Mouse (Mus musculus): Measurements from ENCODE around the gene Wsb2. TPM values are rescaled to one million over a fixed set of nuclear protein-coding genes. Genes with fewer than 3 reads are reported as not detected.

The Wsb2 gene
- polyA plus RNA-seq, 1 experiment, result 205 TPM

DNA sequence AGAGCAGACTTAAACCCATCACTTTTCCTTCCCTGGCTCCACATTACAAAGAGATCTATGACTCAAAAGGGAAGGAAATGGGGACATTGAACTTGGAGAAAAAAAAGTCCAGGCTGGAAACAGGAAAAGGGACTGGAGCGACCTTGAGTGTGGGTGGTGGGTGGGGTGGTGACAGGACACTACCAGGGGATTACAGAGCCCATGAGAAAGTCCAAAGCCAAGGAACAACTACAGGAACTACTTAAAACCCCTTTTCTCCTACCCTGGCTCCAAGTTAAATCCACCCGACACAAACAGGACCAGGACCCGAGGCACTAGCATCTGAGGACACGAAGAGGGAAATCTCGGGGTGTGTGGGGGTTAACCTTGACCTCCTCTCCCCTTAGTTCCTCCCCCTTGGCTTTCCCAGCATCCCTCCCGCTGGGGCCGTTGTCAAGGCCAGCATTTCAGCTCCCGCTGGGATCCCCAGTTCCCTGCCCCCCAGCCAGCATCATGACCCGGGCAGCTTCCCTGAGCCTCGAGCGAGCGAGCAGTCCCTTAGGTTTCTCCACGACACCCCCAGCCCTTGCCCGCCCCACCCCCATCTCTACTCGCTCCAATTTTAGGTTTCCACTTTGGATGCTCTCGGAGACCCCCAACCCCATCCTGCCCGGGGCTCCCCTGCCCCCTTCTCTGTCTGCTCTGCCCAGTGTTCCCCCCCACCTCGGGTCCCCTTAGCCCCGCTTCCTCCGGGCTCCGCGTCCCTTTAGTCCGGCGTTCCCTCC lies 557 bp upstream of the Wsb2 start:
- Histone ChIP-seq H3K36me3 (ENCODE audit: control insufficient read depth, insufficient read depth, low read length) (no peaks in the 10 kb centered on the region; the same call in 1 of the 2 replicates), H3K27ac (ENCODE audit: insufficient read depth, low read depth, low read length) (peak overlapping the region; percentile 69), H3K4me3 (ENCODE audit: insufficient read depth, low read depth, low read length) (peak overlapping the region; percentile 99), H3K27me3 (replicated peaks; ENCODE audit: control insufficient read depth, insufficient read depth, low read length) (no peaks in the 10 kb centered on the region), H3K4me1 (ENCODE audit: control insufficient read depth, insufficient read depth, low read length) (peaks cover 30% of the 10 kb centered on the region)
- under 1% methylated on average over 23 of the region's 24 CpGs for WGBS
- TF ChIP-seq CTCF (conservative IDR thresholded peaks at IDR 0.05; ENCODE audit: insufficient read depth, insufficient read length, low read depth, low read length), result no peak
- no peak for TF ChIP-seq POLR2A (IDR thresholded peaks at IDR 0.05; ENCODE audit: low read depth, low read length)
- peak; percentile 59 for DNase-seq

DNA sequence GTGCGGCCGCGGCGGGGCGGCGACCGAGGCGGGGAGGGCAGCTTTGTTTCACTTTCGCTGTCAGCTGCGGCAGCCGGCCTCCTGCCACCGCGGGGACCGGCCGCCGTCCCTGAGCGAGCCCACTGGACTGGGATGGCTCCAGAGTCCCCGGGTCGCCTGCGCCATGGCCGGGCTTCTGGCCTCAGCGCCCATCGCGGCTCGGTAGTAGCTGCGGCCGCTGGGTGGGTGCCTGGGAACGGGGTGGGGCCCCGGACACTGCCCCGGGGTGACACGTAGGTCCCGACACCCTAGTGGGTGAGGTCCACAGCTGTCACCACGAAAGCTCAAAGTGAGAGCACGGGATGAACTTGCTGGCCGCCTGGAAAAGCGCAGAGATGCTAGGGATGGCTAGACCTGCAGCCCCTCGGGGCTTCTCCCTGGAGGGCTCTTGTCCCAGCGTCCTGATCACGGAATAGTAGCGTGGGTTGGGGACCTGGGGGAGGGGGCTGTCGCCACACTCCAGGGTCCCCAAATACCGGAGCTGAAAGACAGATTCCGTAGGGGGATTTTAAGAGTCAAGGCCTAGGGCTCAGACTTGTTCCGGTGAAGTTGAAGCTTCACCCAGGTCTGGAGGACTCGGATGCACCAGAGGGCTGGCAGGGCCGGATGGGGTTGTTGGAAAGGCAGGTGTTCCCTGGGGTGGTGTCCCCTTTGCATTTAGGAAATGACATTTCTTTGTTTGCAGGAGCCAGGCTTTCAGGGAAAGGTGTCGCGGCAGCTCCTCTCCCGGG lies 559 bp downstream of the Wsb2 start:
- H3K4me1 ChIP-seq (ENCODE audit: control insufficient read depth, insufficient read depth, low read length), result peaks cover 41% of the 10 kb centered on the region
- no peaks in the 10 kb centered on the region; the same call in 1 of the 2 replicates for H3K36me3 ChIP-seq (ENCODE audit: control insufficient read depth, insufficient read depth, low read length)
- no peaks in the 10 kb centered on the region for H3K27me3 ChIP-seq (replicated peaks; ENCODE audit: control insufficient read depth, insufficient read depth, low read length)
- DNase-seq, result peak; percentile 43
- H3K27ac ChIP-seq (ENCODE audit: insufficient read depth, low read depth, low read length), result peak overlapping the region; percentile 74
- WGBS, result under 1% methylated on average over 49 of the region's 49 CpGs
- TF ChIP-seq POLR2A (IDR thresholded peaks at IDR 0.05; ENCODE audit: low read depth, low read length) (no peak), CTCF (conservative IDR thresholded peaks at IDR 0.05; ENCODE audit: insufficient read depth, insufficient read length, low read depth, low read length) (no peak)
- peak overlapping the region; percentile 99 for H3K4me3 ChIP-seq (ENCODE audit: insufficient read depth, low read depth, low read length)

DNA sequence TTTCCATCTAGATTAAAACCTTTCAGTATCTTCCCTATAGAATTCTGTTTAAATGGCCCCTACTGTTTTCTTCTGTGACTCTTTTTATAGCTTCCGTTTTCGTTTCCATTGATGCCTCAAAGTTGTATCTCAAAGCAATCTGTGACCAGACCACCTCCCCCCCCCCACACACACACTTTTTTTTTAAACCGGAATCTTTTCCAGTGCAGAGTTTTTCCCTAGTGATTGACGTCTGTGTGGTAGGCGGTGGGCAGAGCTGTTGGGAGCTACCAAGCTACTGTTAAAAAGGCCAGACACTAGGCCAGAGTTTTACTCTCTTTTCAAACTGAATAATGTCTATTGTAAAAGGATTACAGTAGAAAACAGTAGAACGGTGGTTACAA lies 1.1 kb downstream of the Wsb2 start:
- no peak for DNase-seq
- TF ChIP-seq POLR2A (IDR thresholded peaks at IDR 0.05; ENCODE audit: low read depth, low read length), result no peak
- no peak for TF ChIP-seq CTCF (conservative IDR thresholded peaks at IDR 0.05; ENCODE audit: insufficient read depth, insufficient read length, low read depth, low read length)
- Histone ChIP-seq H3K27ac (ENCODE audit: insufficient read depth, low read depth, low read length) (peak overlapping the region; percentile 74), H3K27me3 (replicated peaks; ENCODE audit: control insufficient read depth, insufficient read depth, low read length) (no peaks in the 10 kb centered on the region), H3K36me3 (ENCODE audit: control insufficient read depth, insufficient read depth, low read length) (no peaks in the 10 kb centered on the region; the same call in 1 of the 2 replicates), H3K4me1 (ENCODE audit: control insufficient read depth, insufficient read depth, low read length) (peaks cover 45% of the 10 kb centered on the region), H3K4me3 (ENCODE audit: insufficient read depth, low read depth, low read length) (peak overlapping the region; percentile 99)
- WGBS, result 6% methylated on average over 6 of the region's 6 CpGs

DNA sequence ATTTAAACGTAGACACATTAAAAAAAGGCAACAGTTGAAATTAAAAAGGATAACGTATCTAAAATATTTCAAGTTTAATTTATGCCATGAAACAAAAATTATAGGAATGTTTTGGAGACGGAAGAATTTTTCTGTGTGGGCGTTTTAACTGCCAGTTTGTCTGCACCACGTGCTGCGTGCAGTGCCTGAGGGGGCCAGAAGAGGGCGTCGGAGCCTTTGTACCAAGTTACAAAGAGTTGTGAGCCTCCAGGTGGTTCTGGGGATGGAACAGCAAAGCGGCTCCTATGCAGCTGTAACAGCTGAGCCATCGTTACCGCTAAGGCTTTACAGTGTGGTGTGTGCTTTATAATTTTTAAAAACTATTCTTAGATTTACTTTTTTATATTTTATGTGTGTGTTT lies 1.6 kb downstream of the Wsb2 start:
- Histone ChIP-seq H3K36me3 (ENCODE audit: control insufficient read depth, insufficient read depth, low read length) (no peaks in the 10 kb centered on the region; the same call in 1 of the 2 replicates), H3K4me1 (ENCODE audit: control insufficient read depth, insufficient read depth, low read length) (peaks cover 50% of the 10 kb centered on the region), H3K27me3 (replicated peaks; ENCODE audit: control insufficient read depth, insufficient read depth, low read length) (no peaks in the 10 kb centered on the region), H3K27ac (ENCODE audit: insufficient read depth, low read depth, low read length) (0 out of 2 replicates have a peak overlapping the region, but pooled peaks have one; percentile 89), H3K4me3 (ENCODE audit: insufficient read depth, low read depth, low read length) (no peak overlapping the region)
- peak; percentile 83 for DNase-seq
- peak; percentile 77 for TF ChIP-seq CTCF (conservative IDR thresholded peaks at IDR 0.05; ENCODE audit: insufficient read depth, insufficient read length, low read depth, low read length)
- no peak for TF ChIP-seq POLR2A (IDR thresholded peaks at IDR 0.05; ENCODE audit: low read depth, low read length)
- WGBS, result 36% methylated on average over 11 of the region's 11 CpGs

DNA sequence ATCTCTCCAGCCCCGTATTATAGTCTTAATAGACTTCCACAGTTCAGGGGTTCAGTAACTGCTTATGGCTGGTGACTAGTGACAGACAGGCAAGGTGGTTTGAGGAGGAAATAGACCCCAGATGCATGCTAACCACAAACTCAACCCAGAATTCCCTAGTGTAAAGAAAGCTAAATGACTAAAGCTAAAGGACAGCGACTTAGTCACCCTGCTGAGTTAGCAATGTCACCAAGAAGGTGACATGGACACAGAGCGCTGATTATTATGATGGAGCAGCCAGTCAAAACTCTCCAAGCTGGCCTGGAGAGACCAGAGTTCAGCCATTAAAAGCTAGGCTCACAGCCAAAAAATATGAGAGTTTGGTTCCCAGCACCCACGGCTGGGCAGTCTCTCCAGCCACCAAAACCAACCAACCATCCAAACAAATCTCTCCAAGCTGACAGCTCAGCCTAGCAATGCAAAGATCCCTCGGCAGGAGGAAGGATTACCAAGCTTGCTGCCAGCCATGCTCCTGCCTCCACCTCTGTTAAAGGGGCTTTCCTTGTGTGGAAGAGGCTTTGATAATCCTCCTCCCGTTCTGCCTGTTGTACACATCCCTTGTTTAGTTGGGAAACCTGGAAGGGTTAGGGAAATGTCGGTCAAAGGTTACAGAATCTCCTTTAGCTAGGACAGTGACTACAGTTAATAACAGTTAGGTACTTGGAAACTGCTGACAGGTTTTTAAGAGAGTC lies 2.6 kb downstream of the Wsb2 start:
- TF ChIP-seq CTCF (conservative IDR thresholded peaks at IDR 0.05; ENCODE audit: insufficient read depth, insufficient read length, low read depth, low read length), result no peak
- TF ChIP-seq POLR2A (IDR thresholded peaks at IDR 0.05; ENCODE audit: low read depth, low read length), result no peak
- Histone ChIP-seq H3K27me3 (replicated peaks; ENCODE audit: control insufficient read depth, insufficient read depth, low read length) (no peaks in the 10 kb centered on the region), H3K27ac (ENCODE audit: insufficient read depth, low read depth, low read length) (peak overlapping the region; percentile 89), H3K36me3 (ENCODE audit: control insufficient read depth, insufficient read depth, low read length) (no peaks in the 10 kb centered on the region; the same call in 1 of the 2 replicates), H3K4me3 (ENCODE audit: insufficient read depth, low read depth, low read length) (no peak overlapping the region), H3K4me1 (ENCODE audit: control insufficient read depth, insufficient read depth, low read length) (peaks cover 57% of the 10 kb centered on the region)
- WGBS, result 17% methylated on average over 7 of the region's 7 CpGs
- DNase-seq, result peak; percentile 89

DNA sequence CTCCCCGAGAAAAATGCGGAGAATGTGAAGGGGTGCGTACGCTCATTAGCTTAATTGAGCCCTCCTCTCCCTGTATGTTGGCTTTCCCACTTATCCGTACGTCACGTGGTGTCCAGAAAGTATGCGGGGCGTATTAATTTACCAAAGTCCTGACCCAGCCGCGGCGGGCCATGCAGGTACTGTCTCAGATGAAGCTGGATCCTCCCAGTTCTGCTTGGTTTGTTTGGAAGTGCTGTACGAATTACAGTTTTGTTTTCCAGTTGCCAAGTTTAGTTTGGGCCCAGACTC lies 3.1 kb downstream of the Wsb2 start:
- peaks cover 60% of the 10 kb centered on the region for H3K4me1 ChIP-seq (ENCODE audit: control insufficient read depth, insufficient read depth, low read length)
- WGBS, result 26% methylated on average over 13 of the region's 13 CpGs
- peak; percentile 84 for DNase-seq

More for the DNA sequence above, 3.1 kb downstream of the Wsb2 start:
- peak overlapping the region; percentile 89 for H3K27ac ChIP-seq (ENCODE audit: insufficient read depth, low read depth, low read length)
- TF ChIP-seq POLR2A (IDR thresholded peaks at IDR 0.05; ENCODE audit: low read depth, low read length), result no peak
- TF ChIP-seq CTCF (conservative IDR thresholded peaks at IDR 0.05; ENCODE audit: insufficient read depth, insufficient read length, low read depth, low read length), result no peak
- H3K4me3 ChIP-seq (ENCODE audit: insufficient read depth, low read depth, low read length), result no peak overlapping the region
- H3K36me3 ChIP-seq (ENCODE audit: control insufficient read depth, insufficient read depth, low read length), result no peaks in the 10 kb centered on the region; the same call in 1 of the 2 replicates
- H3K27me3 ChIP-seq (replicated peaks; ENCODE audit: control insufficient read depth, insufficient read depth, low read length), result no peaks in the 10 kb centered on the region
